Mouse (Mus musculus) liver, adult (tissue): Measurements from ENCODE around the gene Agmo.

Experiments
- GATA4 ChIP-seq: IDR thresholded peaks from 2 replicates; pipeline ENCODE4 v1.6.1; 2014; ENCODE audit warnings: mild to moderate bottlenecking, low read length; ENCODE audit not compliant: insufficient replicate concordance

Gene Agmo

GRCm38 (mm10) chr12:37241566-37242021, at the start of gene Agmo:
TSS of gene Agmo (plus strand) at chr12:37241641.
- peak; percentile 61 for TF ChIP-seq GATA4

- TF ChIP-seq GATA4 = no peak
Measured at GRCm38 (mm10) chr12:37231119-37231518, 10.3 kb upstream of the Agmo start.

DNA sequence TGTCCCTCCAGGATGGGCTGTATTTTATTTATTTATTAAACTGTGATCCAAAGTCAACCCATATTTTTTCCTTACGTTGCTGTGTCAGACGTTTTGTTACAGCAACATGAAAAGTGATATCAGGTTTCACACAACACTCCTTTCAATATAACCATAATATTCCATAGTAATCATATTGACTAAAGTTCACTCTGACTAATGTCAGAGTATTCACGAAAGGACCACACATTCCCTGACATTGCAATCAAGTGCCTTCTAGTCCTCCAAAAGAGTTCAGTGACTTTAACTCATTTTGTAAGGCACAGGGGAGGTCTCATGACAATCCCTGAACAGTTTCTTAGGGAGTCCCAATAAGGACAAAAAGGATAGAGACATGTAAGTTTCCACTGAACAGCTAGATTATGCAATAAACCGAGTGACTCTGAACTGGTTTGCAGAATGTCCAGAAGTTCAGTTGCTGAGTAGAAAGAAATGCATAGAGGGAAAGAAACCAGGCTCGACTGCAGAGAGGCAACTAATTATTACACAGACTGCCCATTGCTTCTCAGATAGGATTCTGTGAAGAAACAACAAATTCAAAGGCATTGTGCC, 371 bp upstream of the Agmo start:
- TF ChIP-seq GATA4 = no peak

GRCm38 (mm10) chr12:37242484-37242883, 1.0 kb downstream of the Agmo start:
- no peak for TF ChIP-seq GATA4

DNA sequence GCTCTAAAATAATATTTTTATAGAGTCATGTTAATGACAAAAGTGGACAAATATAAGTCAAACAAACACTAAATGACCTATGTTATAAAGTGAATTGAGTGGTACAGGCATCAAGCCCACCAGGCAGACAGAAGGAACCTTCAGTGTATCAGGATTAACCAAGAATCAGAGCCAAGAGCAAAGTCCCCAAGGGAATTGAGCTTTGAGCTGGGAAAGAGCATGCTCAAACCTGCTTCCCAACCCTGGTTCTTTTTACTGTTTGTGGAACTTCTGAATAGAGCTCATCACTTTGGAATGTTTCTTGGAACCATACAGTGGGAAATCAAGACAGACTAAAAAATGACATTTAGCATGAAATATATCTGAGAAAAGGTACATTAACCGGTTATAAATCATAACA, 3.4 kb downstream of the Agmo start:
- no peak for TF ChIP-seq GATA4

DNA sequence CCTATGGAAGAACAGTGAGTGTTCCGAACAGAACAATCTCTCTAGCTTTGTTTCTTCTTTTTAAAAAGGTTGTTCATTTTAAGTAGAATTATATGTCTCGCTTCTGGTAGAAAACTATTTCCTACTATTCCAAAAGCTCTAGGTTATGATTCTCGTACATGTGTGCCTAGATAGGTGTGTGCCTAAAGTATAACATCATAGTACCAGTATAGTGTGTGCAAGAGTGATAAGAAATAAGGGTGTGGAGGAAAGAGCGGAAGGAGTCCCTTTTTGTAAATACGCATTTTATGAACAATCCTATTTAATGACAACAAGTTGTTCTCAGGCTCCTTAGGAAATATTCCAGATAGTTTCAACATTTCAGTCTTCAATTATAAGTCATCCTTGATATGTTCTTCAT, 10.2 kb downstream of the Agmo start:
- no peak for TF ChIP-seq GATA4

DNA sequence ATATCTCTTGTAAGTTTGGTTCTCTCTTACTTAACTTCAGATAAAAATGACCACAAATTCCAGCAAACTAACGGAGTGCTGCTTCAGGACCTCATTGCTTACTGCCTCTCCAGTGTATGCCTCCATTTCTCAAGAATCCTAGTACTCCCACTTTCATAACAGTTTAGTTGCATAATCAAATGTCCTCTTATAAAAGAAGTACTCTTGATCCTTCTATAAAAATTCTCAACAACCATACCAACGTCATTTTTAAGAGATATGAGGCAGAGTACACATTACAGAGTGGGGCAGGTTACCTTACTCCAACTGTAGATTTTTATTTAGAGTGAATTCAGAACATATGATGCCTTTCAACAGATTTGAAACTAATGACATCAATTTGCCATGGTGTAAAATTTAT, 15.7 kb downstream of the Agmo start:
- no peak for TF ChIP-seq GATA4

DNA sequence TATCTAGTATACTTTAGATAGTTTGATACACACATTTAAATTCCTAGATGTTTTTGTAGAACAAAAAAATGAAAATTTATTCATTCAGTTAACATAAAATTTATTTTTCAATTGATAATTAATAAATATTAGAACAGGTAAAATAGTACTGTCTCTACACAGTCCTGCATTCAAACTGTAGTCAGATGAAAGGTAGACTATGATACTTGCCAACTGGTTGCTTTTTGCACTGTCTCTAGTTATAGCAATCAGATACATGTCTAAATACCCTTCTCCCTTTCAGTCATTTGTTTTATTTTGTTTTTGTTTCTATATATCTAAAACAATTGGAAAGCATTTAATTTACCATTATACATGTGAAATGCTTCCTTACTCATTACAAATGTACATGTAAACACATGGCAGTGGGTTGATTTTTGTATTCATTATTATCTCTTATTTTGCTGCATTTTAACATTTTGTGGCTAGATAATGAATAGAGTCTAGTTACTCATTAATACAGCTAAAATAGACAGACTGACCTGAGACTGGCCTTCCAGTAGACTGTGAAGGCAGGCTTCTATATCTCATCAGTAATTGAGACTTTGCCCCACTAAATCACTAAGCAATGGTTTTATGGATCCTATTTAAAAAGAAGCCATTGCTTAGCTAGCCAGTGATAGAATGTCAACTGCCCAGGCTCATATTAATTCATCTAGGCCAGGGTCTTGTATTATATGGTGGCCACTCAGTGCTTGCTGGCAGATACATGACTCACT, 18.5 kb downstream of the Agmo start:
- TF ChIP-seq GATA4 = no peak

DNA sequence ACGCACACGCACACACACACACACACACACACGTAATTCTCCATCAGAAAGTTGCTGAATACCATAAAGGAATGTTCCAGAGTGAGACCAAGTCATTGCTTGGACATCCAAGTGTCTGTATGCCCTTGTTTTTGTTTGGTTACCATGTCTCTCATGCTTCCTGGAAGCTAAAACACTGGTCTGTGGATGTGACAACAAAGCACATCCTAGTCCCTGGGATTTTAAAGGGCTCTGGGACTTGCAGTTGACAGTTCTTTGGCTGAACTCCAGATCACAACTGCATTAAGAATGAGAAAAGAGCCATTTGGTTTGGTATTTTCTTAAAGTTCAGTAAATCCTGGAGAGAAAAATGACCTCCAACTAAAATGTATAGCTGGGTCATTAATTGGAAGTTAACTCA, 22.2 kb downstream of the Agmo start:
- no peak for TF ChIP-seq GATA4

GRCm38 (mm10) chr12:37268636-37269152, 27.3 kb downstream of the Agmo start:
- no peak for TF ChIP-seq GATA4

- no peak for TF ChIP-seq GATA4
Measured at GRCm38 (mm10) chr12:37272660-37273059, 31.2 kb downstream of the Agmo start.

- TF ChIP-seq GATA4 = no peak
Measured at GRCm38 (mm10) chr12:37273964-37274657, 32.7 kb downstream of the Agmo start.

GRCm38 (mm10) chr12:37274658-37275019, 33.2 kb downstream of the Agmo start:
- no peak for TF ChIP-seq GATA4

DNA sequence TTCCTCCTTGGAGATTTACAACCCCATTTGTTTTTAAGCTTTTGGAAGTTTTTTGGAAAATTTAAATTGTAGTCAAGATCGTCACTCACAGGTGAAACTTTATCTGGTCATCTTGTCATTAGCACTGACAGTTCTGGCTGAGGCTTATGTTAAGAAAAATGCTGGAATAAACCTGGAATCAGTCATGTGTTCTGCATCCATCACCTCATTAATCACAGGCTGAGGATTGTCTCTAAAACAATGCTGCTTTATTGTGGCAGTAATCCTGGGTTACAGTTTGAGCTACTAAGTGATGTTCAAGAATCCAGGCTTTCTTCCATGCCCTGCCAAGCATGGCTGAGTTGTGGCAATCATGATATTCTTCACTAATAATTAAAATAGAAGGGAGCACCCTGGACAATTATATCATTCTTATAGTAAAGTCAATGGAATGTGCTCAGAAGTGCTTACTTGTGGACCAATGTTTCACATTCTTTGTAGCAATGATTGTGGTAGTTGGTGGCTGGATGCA, 65.6 kb downstream of the Agmo start:
- no peak for TF ChIP-seq GATA4

GRCm38 (mm10) chr12:37310786-37311185, 69.3 kb downstream of the Agmo start:
- TF ChIP-seq GATA4 = no peak

DNA sequence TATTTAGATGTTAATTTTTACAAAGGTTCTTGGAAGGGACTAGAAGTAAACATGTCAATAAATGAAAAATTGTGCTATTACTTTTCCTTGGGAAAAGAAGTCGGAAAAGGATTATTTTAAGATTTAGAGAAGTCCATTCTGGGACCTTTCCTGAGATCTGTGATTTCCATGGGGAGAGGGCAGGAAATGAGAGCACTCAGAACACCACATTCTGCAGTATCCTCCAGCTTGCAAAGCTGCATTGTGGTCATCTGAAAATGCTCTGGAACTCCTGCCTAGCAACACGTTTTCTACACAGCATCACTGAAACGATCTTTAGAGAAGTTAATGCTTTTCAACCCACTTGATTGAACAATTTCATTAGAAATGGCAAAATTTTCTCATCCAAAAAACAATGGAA, 81.4 kb downstream of the Agmo start:
- TF ChIP-seq GATA4 = no peak
